ENCODE assay signal across 16 mouse cellular contexts in the genomic region with DNA sequence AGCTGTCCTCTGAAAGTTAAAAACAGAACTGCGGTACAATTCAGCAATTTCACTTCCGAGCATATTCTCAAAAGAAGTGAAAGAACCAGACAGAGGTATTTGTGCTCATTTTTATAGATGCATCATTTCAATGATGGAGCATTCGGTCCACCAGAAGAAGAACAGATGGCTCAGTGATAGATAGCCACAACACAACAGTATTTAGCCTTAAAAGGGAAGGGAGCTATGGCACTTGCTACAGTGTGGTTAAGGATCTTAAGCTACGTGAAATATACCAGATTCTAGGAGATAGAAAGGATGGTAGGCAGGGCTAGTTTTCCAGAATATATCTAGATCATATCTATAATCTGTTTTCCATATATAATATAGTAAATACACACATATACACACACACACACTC.
"Had no signal": no experiment of that assay in that cellular context is flagged by ENCODE, and none has a peak within 500 bp of the region (broad histone marks: within the 10 kb centered on the region; RNA-seq: fewer than 3 reads in every experiment).

No protein-coding gene starts in this region.

- H3K9ac ChIP-seq: liver, embryonic 14.5 days; lung, embryonic 14.5 days had no signal

- H3K4me1 ChIP-seq: megakaryocyte, embryonic 14.5 days had no signal

- H3K36me3 ChIP-seq: kidney, embryonic 15.5 days; limb, embryonic 12.5 days; limb, embryonic 15.5 days; midbrain, embryonic 10.5 days; midbrain, embryonic 13.5 days had no signal

- H3K27ac ChIP-seq: limb, embryonic 12.5 days; limb, embryonic 15.5 days; liver, embryonic 14.5 days; midbrain, embryonic 13.5 days; stomach, postnatal 0 days had no signal

- DNase-seq: kidney, adult 8-10 months; kidney, postnatal 14 days; kidney, postnatal 4 days; left cerebral cortex, postnatal 4 days; liver, postnatal 0 days; lung, postnatal 36 days; right cerebral cortex, postnatal 4 days had no signal

- H3K4me3 ChIP-seq: megakaryocyte, embryonic 14.5 days had no signal

- H3K27me3 ChIP-seq: limb, embryonic 15.5 days had no signal

- H3K9me3 ChIP-seq: kidney, embryonic 15.5 days; limb, embryonic 12.5 days; limb, embryonic 15.5 days; megakaryocyte, embryonic 14.5 days; midbrain, embryonic 10.5 days; midbrain, embryonic 13.5 days had no signal
